Mouse (Mus musculus) liver, embryonic 12.5 days (tissue): ENCODE measurements around the gene Sypl2. TPM values are rescaled to one million over a fixed set of nuclear protein-coding genes. Genes with fewer than 3 reads are reported as not detected.

Experiments used
- ATAC-seq: fragments of 200-750 bp; cut with Nextera tagmentation; 2 replicates; pipeline ENCODE4 v1.8.0; 2017; ENCODE audit warnings: moderate number of reproducible peaks, mild to moderate bottlenecking, moderate library complexity
- H3K27ac ChIP-seq: fragments of 300-500 bp; sonication (generic); 2 replicates; pipeline ENCODE4 v1.5.1; 2016; ENCODE audit warnings: mild to moderate bottlenecking
- H3K27me3 ChIP-seq: fragments of 300-500 bp; sonication (generic); replicated peaks from 2 replicates; pipeline ENCODE4 v1.6.1; 2016; ENCODE audit warnings: mild to moderate bottlenecking, moderate library complexity
- H3K36me3 ChIP-seq: fragments of 300-500 bp; sonication (generic); 2 replicates; pipeline ENCODE4 v1.6.1; 2016; ENCODE audit warnings: mild to moderate bottlenecking, moderate library complexity
- H3K4me1 ChIP-seq: fragments of 300-500 bp; sonication (generic); 2 replicates; pipeline ENCODE4 v1.6.1; 2016
- H3K4me2 ChIP-seq: fragments of 300-500 bp; sonication (generic); 2 replicates; pipeline ENCODE4 v1.6.1; 2016; ENCODE audit warnings: mild to moderate bottlenecking, moderate library complexity
- H3K4me3 ChIP-seq: fragments of 300-500 bp; sonication (generic); 2 replicates; pipeline ENCODE4 v1.5.1; 2016; ENCODE audit warnings: mild to moderate bottlenecking, moderate library complexity
- H3K9ac ChIP-seq: fragments of 300-500 bp; sonication (generic); 2 replicates; pipeline ENCODE4 v1.6.1; 2016; ENCODE audit warnings: mild to moderate bottlenecking, moderate library complexity
- H3K9me3 ChIP-seq: fragments of 300-500 bp; sonication (generic); replicated peaks from 2 replicates; pipeline ENCODE4 v1.6.1; 2016; ENCODE audit warnings: mild to moderate bottlenecking, moderate library complexity
- WGBS: fragments of 180-500 bp; shearing (Covaris S2); methylation state at CpG from one replicate; pipeline ENCODE4 v1.1.7; 2016; ENCODE audit not compliant: insufficient replicate concordance; 5-methylcytosine and 5-hydroxymethylcytosine counted together
- polyA plus RNA-seq: library from polyadenylated mRNA; unstranded; fragments of >200 nt; fragmentation: Nextera tagmentation; extraction: Ambion mirVana; gene quantifications from 2 replicates; pipeline ENCODE4 v1.2.1, GENCODE M21; 2016

The Sypl2 gene
- polyA plus RNA-seq, 1 experiment from 2014 or later, result 0.14 TPM

GRCm38 (mm10) chr3:108165532-108166315 lies 60.7 kb downstream of the Sypl2 start:
- H3K36me3 ChIP-seq, result no peaks in the 10 kb centered on the region
- 0 out of 2 replicates have a peak, but pooled peaks have one; percentile 27 for ATAC-seq
- H3K4me3 ChIP-seq, result no peak overlapping the region
- H3K4me2 ChIP-seq, result no peak overlapping the region
- no peak overlapping the region for H3K9ac ChIP-seq
- no peaks in the 10 kb centered on the region for H3K9me3 ChIP-seq
- WGBS, result 55% methylated on average over 10 of the region's 10 CpGs
- H3K27me3 ChIP-seq, result peaks cover 30% of the 10 kb centered on the region
- no peak overlapping the region for H3K27ac ChIP-seq
- no peaks in the 10 kb centered on the region for H3K4me1 ChIP-seq

GRCm38 (mm10) chr3:108164807-108165206 lies 61.6 kb downstream of the Sypl2 start:
- no peaks in the 10 kb centered on the region for H3K4me1 ChIP-seq
- 0 out of 2 replicates have a peak, but pooled peaks have one; percentile 3 for ATAC-seq
- H3K4me3 ChIP-seq, result no peak overlapping the region

GRCm38 (mm10) chr3:108164091-108164490 lies 62.4 kb downstream of the Sypl2 start:
- H3K27me3 ChIP-seq, result peaks cover 30% of the 10 kb centered on the region
- no peak overlapping the region for H3K27ac ChIP-seq
- H3K9ac ChIP-seq, result no peak overlapping the region
- H3K36me3 ChIP-seq, result no peaks in the 10 kb centered on the region
- no peaks in the 10 kb centered on the region for H3K4me1 ChIP-seq
- 44% methylated on average over 5 of the region's 5 CpGs for WGBS
- H3K9me3 ChIP-seq, result no peaks in the 10 kb centered on the region
- H3K4me2 ChIP-seq, result no peak overlapping the region
- ATAC-seq, result no peak
- no peak overlapping the region for H3K4me3 ChIP-seq

More at GRCm38 (mm10) chr3:108164807-108165206, 61.6 kb downstream of the Sypl2 start:
- WGBS, result 28% methylated on average over 9 of the region's 9 CpGs
- Histone ChIP-seq H3K9me3 (no peaks in the 10 kb centered on the region), H3K27me3 (peaks cover 30% of the 10 kb centered on the region), H3K27ac (no peak overlapping the region), H3K36me3 (no peaks in the 10 kb centered on the region), H3K9ac (no peak overlapping the region), H3K4me2 (no peak overlapping the region)

Other genes with a start within 250 kb of the Sypl2 start
- gene Gstm2, start 240.2 kb downstream of the Sypl2 start, polyA plus RNA-seq, result 7.6 and 7.8 TPM in 2 replicates
- 228 and 237 TPM in 2 replicates for gene Gstm1, start 208.7 kb downstream of the Sypl2 start, polyA plus RNA-seq
- gene Gstm4, start 181.8 kb downstream of the Sypl2 start, polyA plus RNA-seq, result 16.2 and 16.6 TPM in 2 replicates
- gene Ampd2, start 140.0 kb downstream of the Sypl2 start, polyA plus RNA-seq, result 77.4 and 80.6 TPM in 2 replicates
- 2.7 and 3.3 TPM in 2 replicates for gene Gnat2, start 133.9 kb downstream of the Sypl2 start, polyA plus RNA-seq
- gene Gnai3, start 80.5 kb downstream of the Sypl2 start, polyA plus RNA-seq, result 89.0 and 91.7 TPM in 2 replicates
- gene Gpr61, start 71.8 kb downstream of the Sypl2 start, polyA plus RNA-seq, result 0.04 TPM in 1 of 2 replicates, not detected in the other
- gene Amigo1, start 40.3 kb downstream of the Sypl2 start, polyA plus RNA-seq, result 1.1 and 1.2 TPM in 2 replicates
- 2.8 TPM in 2 replicates for gene Cyb561d1, start 25.4 kb downstream of the Sypl2 start, polyA plus RNA-seq
- 4.5 and 4.9 TPM in 2 replicates for gene Atxn7l2, start 15.7 kb downstream of the Sypl2 start, polyA plus RNA-seq
- 213 and 222 TPM in 2 replicates for gene Psma5, start 30.3 kb upstream of the Sypl2 start, polyA plus RNA-seq
- 6.5 and 6.9 TPM in 2 replicates for gene Sort1, start 57.4 kb upstream of the Sypl2 start, polyA plus RNA-seq
- 0.19 TPM in 1 of 2 replicates, not detected in the other for gene Mybphl, start 138.3 kb upstream of the Sypl2 start, polyA plus RNA-seq
- gene Psrc1, start 157.2 kb upstream of the Sypl2 start, polyA plus RNA-seq, result 20.2 and 21.2 TPM in 2 replicates
- gene Celsr2, start 188.9 kb upstream of the Sypl2 start, polyA plus RNA-seq, result 0.49 and 0.93 TPM in 2 replicates
- 132 and 134 TPM in 2 replicates for gene Sars, start 218.6 kb upstream of the Sypl2 start, polyA plus RNA-seq